Mouse (Mus musculus): ENCODE measurements around the gene Nfat5. TPM values are rescaled to one million over a fixed set of nuclear protein-coding genes. Genes with fewer than 3 reads are reported as not detected.

The Nfat5 gene
- polyA plus RNA-seq, 1 experiment from 2014 or later: 8.6 TPM

DNA sequence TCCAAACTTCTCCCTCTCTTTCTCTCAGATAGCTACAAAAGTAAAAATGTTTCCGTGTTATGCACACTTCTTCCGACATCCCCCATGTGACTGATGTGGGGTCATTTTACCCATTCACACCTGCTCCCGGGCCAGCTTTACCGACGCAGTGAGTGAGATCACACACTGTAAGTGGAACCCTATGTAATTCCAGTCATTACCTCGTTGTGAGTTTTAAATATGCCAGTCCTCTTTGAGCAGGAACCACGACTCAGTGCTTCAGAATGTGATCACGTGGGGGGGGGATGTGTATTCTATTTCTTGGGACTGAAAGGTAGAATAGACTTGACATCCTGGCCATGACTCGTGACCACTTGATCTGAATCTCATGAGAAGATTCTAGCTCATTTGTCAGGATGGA is 24.8 kb upstream of the Nfat5 start:
- 73% methylated on average over 9 of the region's 9 CpGs for WGBS
- Histone ChIP-seq H3K27me3 (replicated peaks) (no peaks in the 10 kb centered on the region), H3K4me2 (replicated peaks) (no peak overlapping the region), H3K4me1 (replicated peaks) (no peaks in the 10 kb centered on the region), H3K27ac (no peak overlapping the region), H3K36me3 (no peaks in the 10 kb centered on the region), H3K4me3 (replicated peaks) (no peak overlapping the region), H3K9ac (no peak overlapping the region), H3K9me3 (no peaks in the 10 kb centered on the region)
- no peak for ATAC-seq

DNA sequence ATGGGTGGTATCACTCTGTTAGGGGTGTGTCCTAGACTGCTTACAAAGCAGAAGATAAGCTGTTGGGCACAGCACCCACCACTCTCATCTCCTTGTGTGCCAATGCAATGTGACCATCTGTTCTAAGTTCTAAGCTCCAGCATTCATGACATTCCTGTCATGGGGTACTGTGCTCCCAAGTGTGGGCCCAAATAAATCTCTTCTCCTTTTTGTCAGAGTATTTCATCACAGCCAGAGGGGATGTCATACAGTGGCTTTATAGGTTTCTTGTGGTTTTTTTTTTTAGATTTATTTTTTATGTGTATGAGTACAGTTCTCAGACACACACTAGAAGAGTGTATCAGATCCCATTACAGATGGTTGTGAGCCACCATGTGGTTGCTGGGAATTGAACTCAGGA is 24.1 kb upstream of the Nfat5 start:
- no peaks in the 10 kb centered on the region for H3K9me3 ChIP-seq
- no peak overlapping the region for H3K4me3 ChIP-seq (replicated peaks)
- no peaks in the 10 kb centered on the region for H3K36me3 ChIP-seq
- no peak overlapping the region for H3K9ac ChIP-seq
- ATAC-seq: no peak
- no peak overlapping the region for H3K4me2 ChIP-seq (replicated peaks)
- no peaks in the 10 kb centered on the region for H3K27me3 ChIP-seq (replicated peaks)
- H3K4me1 ChIP-seq (replicated peaks): no peaks in the 10 kb centered on the region
- H3K27ac ChIP-seq: no peak overlapping the region

DNA sequence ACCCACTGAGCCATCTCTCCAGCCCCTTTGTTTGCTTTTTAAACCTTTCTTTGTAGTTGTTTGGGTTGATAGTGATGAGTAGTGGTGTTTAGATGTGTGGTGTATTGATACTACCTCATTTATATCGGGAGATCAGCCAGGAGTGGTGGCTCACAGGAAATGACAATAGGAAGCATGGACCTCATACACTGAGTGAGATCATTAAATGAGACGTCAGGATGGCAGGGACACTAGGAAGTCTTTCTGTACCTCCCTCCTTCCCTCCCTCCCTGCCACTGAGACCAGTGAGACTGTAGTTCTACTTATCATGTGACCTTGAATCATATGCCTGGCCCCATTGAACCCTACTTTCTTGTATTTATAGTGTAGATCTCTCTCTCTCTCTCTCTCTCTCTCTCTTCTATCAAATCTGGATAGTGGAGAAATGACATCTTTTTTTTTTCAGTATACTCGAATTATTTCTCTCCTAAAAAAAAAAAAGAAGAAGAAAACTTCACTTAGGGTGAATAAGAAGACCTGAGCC is 23.6 kb upstream of the Nfat5 start:
- H3K4me2 ChIP-seq (replicated peaks): no peak overlapping the region
- no peaks in the 10 kb centered on the region for H3K4me1 ChIP-seq (replicated peaks)
- 53% methylated on average over 3 of the region's 3 CpGs for WGBS
- no peaks in the 10 kb centered on the region for H3K36me3 ChIP-seq
- no peak for ATAC-seq
- H3K27me3 ChIP-seq (replicated peaks): no peaks in the 10 kb centered on the region
- H3K27ac ChIP-seq: no peak overlapping the region
- no peaks in the 10 kb centered on the region for H3K9me3 ChIP-seq
- no peak overlapping the region for H3K9ac ChIP-seq
- no peak overlapping the region for H3K4me3 ChIP-seq (replicated peaks)

DNA sequence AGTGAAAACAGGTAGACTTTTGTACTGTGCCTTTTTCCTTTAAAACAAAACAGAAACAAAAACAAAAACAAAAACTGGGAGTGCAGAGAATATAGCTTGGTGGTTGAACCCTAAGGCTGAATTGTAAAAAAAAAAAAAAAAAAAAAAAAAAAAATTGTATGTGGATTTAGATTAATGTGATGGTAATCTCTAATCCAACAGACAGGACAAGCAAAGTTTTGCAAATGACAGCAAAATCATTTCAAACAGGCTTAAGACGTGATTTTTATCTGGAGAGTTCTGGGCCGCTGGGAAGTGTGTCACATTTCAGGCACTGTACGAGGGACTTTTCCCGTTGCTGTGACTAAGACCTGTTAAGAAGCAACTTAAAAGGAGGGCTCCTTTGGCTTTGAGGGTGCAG is 23.0 kb upstream of the Nfat5 start:
- ATAC-seq: no peak
- Histone ChIP-seq H3K9ac (no peak overlapping the region), H3K36me3 (no peaks in the 10 kb centered on the region), H3K4me2 (replicated peaks) (no peak overlapping the region), H3K9me3 (no peaks in the 10 kb centered on the region), H3K27ac (no peak overlapping the region), H3K4me3 (replicated peaks) (no peak overlapping the region), H3K27me3 (replicated peaks) (no peaks in the 10 kb centered on the region), H3K4me1 (replicated peaks) (no peaks in the 10 kb centered on the region)
- 72% methylated on average over 4 of the region's 4 CpGs for WGBS

DNA sequence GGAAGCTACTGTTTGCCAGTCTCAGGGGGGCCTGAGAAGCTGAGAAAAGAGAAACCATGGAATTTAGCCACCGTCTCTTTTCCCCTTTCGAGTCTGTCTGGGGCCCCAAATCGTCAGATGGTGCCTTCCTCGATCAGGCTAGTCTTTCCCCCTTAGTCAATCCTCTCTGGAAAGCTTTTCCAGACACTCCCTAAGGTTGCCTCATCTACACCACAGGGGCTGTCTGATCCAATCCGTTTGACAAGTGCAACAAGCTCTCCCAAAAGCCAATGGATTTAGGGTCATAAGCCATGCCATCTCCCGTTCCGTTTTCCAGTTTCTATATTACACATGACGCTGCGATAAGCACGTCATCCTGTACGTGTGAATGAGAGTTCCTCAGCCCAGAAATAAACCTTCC is 22.5 kb upstream of the Nfat5 start:
- H3K4me2 ChIP-seq (replicated peaks): no peak overlapping the region
- no peak for ATAC-seq
- H3K4me3 ChIP-seq (replicated peaks): no peak overlapping the region
- no peak overlapping the region for H3K27ac ChIP-seq
- no peaks in the 10 kb centered on the region for H3K4me1 ChIP-seq (replicated peaks)
- H3K36me3 ChIP-seq: no peaks in the 10 kb centered on the region
- 75% methylated on average over 11 of the region's 11 CpGs for WGBS
- H3K27me3 ChIP-seq (replicated peaks): no peaks in the 10 kb centered on the region
- H3K9me3 ChIP-seq: no peaks in the 10 kb centered on the region
- no peak overlapping the region for H3K9ac ChIP-seq

DNA sequence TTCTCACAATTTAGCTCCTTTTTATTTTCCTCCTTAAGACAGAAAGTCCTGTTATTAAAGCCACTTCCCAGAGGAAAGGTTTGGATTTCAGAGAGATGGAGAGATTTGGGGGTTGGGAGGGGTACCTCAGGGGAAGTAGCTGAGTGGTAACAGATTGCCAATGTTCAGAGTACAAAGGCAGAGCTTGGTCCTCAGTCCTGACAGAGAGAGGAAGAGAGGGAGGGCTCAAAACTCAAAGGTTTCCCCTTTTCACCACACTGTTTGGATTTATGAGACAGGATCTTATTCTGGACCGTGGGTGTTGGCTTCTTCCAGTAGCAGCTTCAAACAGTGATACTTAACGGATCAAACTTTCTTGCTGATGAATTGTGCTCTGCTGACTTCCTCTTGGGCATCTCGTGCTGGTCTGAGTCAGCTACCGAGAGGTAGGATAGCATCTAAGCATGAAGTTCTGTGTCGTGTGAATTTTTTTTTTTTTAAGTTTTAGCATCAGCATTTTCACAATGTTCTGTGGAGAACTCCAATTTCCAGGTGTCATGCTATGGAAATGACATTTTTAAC is 15.9 kb upstream of the Nfat5 start:
- Histone ChIP-seq H3K9ac (no peak overlapping the region), H3K4me2 (replicated peaks) (no peak overlapping the region), H3K4me1 (replicated peaks) (no peaks in the 10 kb centered on the region), H3K9me3 (no peaks in the 10 kb centered on the region), H3K27me3 (replicated peaks) (no peaks in the 10 kb centered on the region), H3K27ac (no peak overlapping the region), H3K4me3 (replicated peaks) (no peak overlapping the region), H3K36me3 (no peaks in the 10 kb centered on the region)
- ATAC-seq: no peak
- 46% methylated on average over 5 of the region's 5 CpGs for WGBS

DNA sequence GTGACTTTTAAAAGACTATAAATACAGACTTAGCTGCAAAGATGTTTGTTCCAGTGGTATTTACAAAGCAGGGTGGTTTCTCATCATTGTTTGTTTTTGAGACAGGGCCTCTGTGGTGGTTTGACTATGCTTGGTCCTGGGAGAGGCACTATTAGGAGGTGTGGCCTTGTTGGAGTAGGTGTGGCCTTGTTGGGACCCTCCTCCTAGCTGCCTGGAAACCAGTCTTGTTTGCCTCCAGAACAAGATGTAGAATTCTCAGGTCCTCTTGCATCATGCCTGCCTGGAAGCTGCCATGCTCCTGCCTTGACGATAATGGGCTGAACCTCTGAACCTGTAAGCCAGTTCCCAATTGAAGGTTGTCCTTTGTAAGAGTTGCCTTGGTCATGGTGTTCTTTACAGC is 14.7 kb upstream of the Nfat5 start:
- Histone ChIP-seq H3K4me2 (replicated peaks) (no peak overlapping the region), H3K9ac (no peak overlapping the region), H3K4me1 (replicated peaks) (no peaks in the 10 kb centered on the region), H3K27me3 (replicated peaks) (no peaks in the 10 kb centered on the region), H3K27ac (no peak overlapping the region), H3K4me3 (replicated peaks) (no peak overlapping the region), H3K9me3 (no peaks in the 10 kb centered on the region), H3K36me3 (no peaks in the 10 kb centered on the region)
- ATAC-seq: no peak
- 74% methylated on average over 1 of the region's 1 CpGs for WGBS

DNA sequence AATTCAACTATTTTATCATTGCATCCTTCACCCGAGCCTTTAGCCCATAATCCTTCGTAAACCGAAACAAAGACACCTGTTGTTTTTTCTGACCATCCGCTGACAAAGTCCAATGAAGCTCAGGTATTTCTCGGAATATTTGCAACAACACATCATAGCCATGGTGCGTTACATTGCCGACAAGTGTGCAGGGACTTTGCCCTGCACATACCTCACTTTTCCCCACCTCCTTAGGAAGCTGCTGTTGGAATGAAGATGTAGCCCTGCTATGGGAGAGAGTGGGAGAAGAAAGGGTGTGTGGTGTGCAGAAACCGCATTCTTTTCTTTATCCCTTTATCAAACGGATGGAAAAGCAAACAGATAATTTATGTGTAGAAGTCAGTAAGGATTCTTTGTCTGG is 6.6 kb upstream of the Nfat5 start:
- WGBS: 46% methylated on average over 9 of the region's 9 CpGs
- Histone ChIP-seq H3K4me2 (replicated peaks) (peak overlapping the region; percentile 35), H3K27me3 (replicated peaks) (no peaks in the 10 kb centered on the region), H3K4me1 (replicated peaks) (0 out of 2 replicates have a peak, but pooled peaks cover under 1% of the 10 kb centered on the region), H3K36me3 (no peaks in the 10 kb centered on the region), H3K4me3 (replicated peaks) (no peak overlapping the region), H3K9me3 (no peaks in the 10 kb centered on the region), H3K27ac (no peak overlapping the region), H3K9ac (no peak overlapping the region)
- ATAC-seq: peak; percentile 74

DNA sequence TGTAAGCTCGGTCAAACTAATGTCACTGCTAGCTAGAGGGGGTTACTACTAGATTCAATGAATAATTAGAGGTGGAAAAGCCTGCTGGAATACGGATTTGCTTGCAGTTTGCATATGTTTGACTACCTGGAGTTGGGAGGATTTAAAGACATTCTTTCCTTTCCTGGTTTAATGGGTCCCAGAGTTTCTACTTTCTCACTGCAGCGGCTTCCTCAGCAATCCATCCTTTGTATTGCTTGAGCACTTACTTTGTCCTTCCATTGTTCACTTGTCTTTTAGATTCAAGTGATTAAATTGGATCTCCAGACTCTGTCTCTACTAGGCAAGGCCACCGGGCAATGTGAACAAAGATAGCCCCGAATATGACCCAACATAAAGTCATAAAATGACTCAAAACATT is 5.7 kb upstream of the Nfat5 start:
- WGBS: 68% methylated on average over 5 of the region's 5 CpGs
- 0 out of 2 replicates have a peak, but pooled peaks cover 6% of the 10 kb centered on the region for H3K4me1 ChIP-seq (replicated peaks)
- ATAC-seq: no peak

DNA sequence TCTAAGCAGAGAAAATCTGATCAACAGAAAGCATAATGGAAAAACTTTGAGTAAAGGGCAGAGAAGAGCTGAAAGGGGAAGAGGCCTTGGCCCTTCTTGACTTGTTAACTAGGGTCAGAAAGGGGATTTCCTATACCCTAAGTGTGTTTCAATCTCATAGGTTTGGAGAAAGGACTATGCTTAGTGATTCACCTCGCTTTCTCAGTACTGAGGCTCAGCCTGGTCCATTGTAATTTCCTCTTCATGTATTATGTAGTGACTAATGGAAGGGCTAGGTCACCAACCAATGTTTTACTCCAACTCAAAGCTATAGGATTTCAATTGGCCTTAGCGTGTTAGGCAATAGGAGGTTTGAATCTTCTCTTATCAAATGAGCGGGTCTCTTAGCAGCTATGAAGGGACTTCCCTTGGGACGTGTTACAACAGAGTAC is 2.1 kb upstream of the Nfat5 start:
- peaks cover 9% of the 10 kb centered on the region; the same call in 1 of the 2 replicates for H3K4me1 ChIP-seq (replicated peaks)
- no peak overlapping the region for H3K27ac ChIP-seq
- no peak overlapping the region for H3K9ac ChIP-seq
- ATAC-seq: no peak
- H3K9me3 ChIP-seq: no peaks in the 10 kb centered on the region
- 84% methylated on average over 4 of the region's 4 CpGs for WGBS
- H3K4me3 ChIP-seq (replicated peaks): no peak overlapping the region
- H3K27me3 ChIP-seq (replicated peaks): no peaks in the 10 kb centered on the region
- H3K4me2 ChIP-seq (replicated peaks): no peak overlapping the region
- H3K36me3 ChIP-seq: no peaks in the 10 kb centered on the region

More for the DNA sequence above, 5.7 kb upstream of the Nfat5 start:
- Histone ChIP-seq H3K4me3 (replicated peaks) (no peak overlapping the region), H3K9me3 (no peaks in the 10 kb centered on the region), H3K27me3 (replicated peaks) (no peaks in the 10 kb centered on the region), H3K27ac (no peak overlapping the region), H3K9ac (no peak overlapping the region), H3K4me2 (replicated peaks) (no peak overlapping the region), H3K36me3 (no peaks in the 10 kb centered on the region)

DNA sequence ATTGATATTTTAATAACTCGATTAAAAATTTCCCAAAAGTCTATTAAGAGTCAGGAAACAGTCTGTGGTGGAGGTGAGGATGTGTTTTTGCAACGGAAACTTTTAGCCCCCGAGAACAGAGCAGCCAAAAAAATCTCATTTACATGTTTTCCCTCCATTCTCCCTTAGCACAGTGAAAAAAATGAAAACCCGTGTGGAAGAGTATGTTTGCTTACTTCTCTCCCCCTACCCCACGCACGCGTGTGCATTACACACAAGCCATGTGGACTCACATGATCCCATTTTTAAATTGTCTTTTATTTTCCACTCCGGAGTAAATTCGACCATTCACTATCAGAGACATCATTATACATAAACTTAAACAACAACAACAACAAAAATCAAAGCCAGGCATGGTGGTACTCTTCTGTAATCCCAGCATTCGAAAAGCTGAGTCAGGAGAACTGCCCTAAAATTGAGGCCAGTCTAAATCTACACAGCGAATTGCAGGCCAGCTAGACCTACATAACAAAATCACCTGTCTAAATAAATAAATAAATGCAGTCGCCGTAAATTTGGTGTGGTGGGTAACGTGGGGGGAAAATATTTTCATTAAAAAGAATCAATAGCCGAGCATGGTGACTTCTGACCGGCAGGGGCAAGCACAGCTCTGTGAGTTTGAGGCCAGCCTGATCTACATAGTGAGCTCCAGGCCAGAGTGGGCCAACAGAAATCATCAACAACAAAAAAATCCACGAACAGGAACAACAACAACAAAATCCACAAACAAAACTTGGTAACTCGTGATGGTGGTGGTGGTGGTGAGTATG is 947 bp upstream of the Nfat5 start:
- H3K36me3 ChIP-seq: no peaks in the 10 kb centered on the region
- peak overlapping the region; percentile 95 for H3K27ac ChIP-seq
- peak overlapping the region; percentile 64 for H3K4me2 ChIP-seq (replicated peaks)
- H3K4me3 ChIP-seq (replicated peaks): peak overlapping the region; percentile 97
- WGBS: 56% methylated on average over 18 of the region's 18 CpGs
- peaks cover 9% of the 10 kb centered on the region; the same call in 1 of the 2 replicates for H3K4me1 ChIP-seq (replicated peaks)
- no peaks in the 10 kb centered on the region for H3K9me3 ChIP-seq
- H3K9ac ChIP-seq: peak overlapping the region; percentile 61
- ATAC-seq: peak; percentile 11
- no peaks in the 10 kb centered on the region for H3K27me3 ChIP-seq (replicated peaks)

DNA sequence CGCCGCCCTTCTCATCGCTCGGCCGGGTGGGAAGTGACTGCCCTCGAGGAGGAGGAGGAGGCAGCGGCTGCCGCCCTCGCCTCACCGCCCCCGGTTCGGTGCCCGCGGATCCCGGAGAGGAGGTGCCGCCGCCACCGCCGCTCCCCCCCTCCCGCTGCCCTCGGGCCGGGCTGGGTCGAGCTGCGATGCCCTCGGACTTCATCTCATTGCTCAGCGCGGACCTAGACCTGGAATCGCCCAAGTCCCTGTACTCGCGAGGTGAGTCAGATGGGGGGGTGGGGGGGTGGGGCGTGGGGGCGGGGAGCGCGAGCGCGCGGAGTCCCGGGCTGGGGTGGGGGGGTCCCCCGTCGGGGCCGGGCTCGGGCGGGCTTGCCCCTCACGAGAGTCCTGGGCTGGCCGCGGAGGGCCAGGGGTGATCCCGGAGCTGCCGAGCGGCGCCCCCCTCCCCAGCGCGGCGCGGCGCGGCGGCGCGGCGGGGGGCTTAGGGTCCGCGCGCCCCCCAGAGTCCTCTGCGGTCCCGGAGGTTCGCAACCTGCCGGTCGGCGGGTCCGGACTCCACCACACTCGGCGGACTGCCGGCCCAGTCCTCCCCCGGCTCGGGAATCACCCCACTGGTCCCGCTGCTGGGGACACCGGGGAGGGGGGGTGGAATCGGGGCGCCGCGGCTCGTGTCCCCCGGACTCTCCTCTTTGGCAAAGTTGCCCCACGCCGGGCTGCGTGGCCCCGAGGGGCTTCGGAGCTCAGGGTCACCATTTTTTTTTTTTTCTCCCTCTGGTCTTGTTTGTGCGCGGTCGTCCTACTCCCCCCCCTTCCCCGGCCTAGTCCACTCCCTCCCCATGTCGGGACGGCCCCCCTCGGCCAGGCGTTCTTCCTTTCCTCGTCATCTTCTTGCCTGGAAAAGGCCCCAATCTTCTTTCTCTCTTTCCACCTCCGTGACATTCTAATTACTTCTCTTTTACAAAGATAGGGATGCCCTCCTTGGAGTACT is 665 bp downstream of the Nfat5 start:
- peaks cover 9% of the 10 kb centered on the region; the same call in 1 of the 2 replicates for H3K4me1 ChIP-seq (replicated peaks)
- H3K4me3 ChIP-seq (replicated peaks): peak overlapping the region; percentile 97
- H3K27me3 ChIP-seq (replicated peaks): no peaks in the 10 kb centered on the region
- peak overlapping the region; percentile 68 for H3K4me2 ChIP-seq (replicated peaks)
- peak; percentile 63 for ATAC-seq
- H3K9me3 ChIP-seq: no peaks in the 10 kb centered on the region
- H3K27ac ChIP-seq: peak overlapping the region; percentile 95
- H3K9ac ChIP-seq: peak overlapping the region; percentile 93
- WGBS: under 1% methylated on average over 82 of the region's 98 CpGs
- H3K36me3 ChIP-seq: no peaks in the 10 kb centered on the region

Data from intestine, embryonic 15.5 days (tissue).